ENCODE assay signal across 20 mouse cellular contexts in genomic region chr13:20557156-20557555, GRCm38 (mm10).
DNase-seq lines count a peak whose midpoint lies in the region; ATAC-seq and TF ChIP-seq lines count a peak whose summit lies in the region.
"Had no signal": no experiment of that assay in that cellular context is flagged by ENCODE, and none has a peak within 500 bp of the region (broad histone marks: within the 10 kb centered on the region; RNA-seq: fewer than 3 reads in every experiment).

No protein-coding gene starts in this region.

- peak; percentile 62; the same call in 1 of the 2 replicates for ATAC-seq in forebrain, embryonic 14.5 days
- ATAC-seq in forebrain, embryonic 13.5 days: no peak; the same call in 1 of the 2 replicates
- 0 out of 2 replicates have a peak, but pooled peaks have one; percentile 21 for ATAC-seq in hindbrain, postnatal 0 days
- no peak for ATAC-seq in hindbrain, embryonic 16.5 days
- ATAC-seq in forebrain, embryonic 16.5 days: peak; percentile 49
- ATAC-seq: activated CD4-positive, CD25-positive, alpha-beta regulatory T cell, adult 4 months; Patski had no signal

- WGBS in forebrain, embryonic 14.5 days: 22% methylated on average over 8 of the region's 8 CpGs
- WGBS in forebrain, embryonic 13.5 days: 40% methylated on average over 8 of the region's 8 CpGs
- 27% methylated on average over 8 of the region's 8 CpGs for WGBS in hindbrain, postnatal 0 days
- 43% methylated on average over 8 of the region's 8 CpGs for WGBS in hindbrain, embryonic 16.5 days
- 36% methylated on average over 8 of the region's 8 CpGs for WGBS in forebrain, embryonic 16.5 days

- no peaks in the 10 kb centered on the region for H3K36me3 ChIP-seq in forebrain, embryonic 14.5 days (ENCODE audit: control insufficient read depth, insufficient read depth, low read length)
- no peaks in the 10 kb centered on the region for H3K36me3 ChIP-seq in forebrain, embryonic 13.5 days (ENCODE audit: poor library complexity, severe bottlenecking)
- no peaks in the 10 kb centered on the region for H3K36me3 ChIP-seq in hindbrain, postnatal 0 days (ENCODE audit: insufficient read depth, low read length)
- H3K36me3 ChIP-seq in hindbrain, embryonic 16.5 days (ENCODE audit: control insufficient read depth, insufficient read depth, low read length): no peaks in the 10 kb centered on the region
- no peaks in the 10 kb centered on the region for H3K36me3 ChIP-seq in forebrain, embryonic 16.5 days (ENCODE audit: control insufficient read depth, insufficient read depth)
- H3K36me3 ChIP-seq: embryonic facial prominence, embryonic 15.5 days; intestine, embryonic 15.5 days had no signal

- no peak overlapping the region for H3K4me3 ChIP-seq in forebrain, embryonic 14.5 days (ENCODE audit: low read depth, low read length)
- no peak overlapping the region for H3K4me3 ChIP-seq in forebrain, embryonic 13.5 days
- no peak overlapping the region for H3K4me3 ChIP-seq in hindbrain, postnatal 0 days (ENCODE audit: low read length)
- no peak overlapping the region for H3K4me3 ChIP-seq in hindbrain, embryonic 16.5 days (ENCODE audit: low read length)
- no peak overlapping the region for H3K4me3 ChIP-seq in forebrain, embryonic 16.5 days (replicated peaks; ENCODE audit: low read length)
- H3K4me3 ChIP-seq: embryonic facial prominence, embryonic 15.5 days; erythroblast, embryonic 14.5 days; gastrocnemius, adult 2 months; intestine, embryonic 15.5 days had no signal

- peak; percentile 27 for DNase-seq in forebrain, embryonic 14.5 days (ENCODE audit: low spot score)
- DNase-seq in hindbrain, postnatal 0 days (ENCODE audit: low spot score): no peak
- DNase-seq in brain, embryonic 14.5 days (ENCODE audit: low read depth): peak; percentile 55
- no peak for DNase-seq in embryo, embryonic 10 days (ENCODE audit: low spot score)
- DNase-seq: adrenal gland, postnatal 14 days; embryo, embryonic 11 days; gastrocnemius, adult 2 months; gastrocnemius, postnatal 25 days; heart, postnatal 10 days; heart, postnatal 4 days; kidney, adult 18-20 months had no signal

- no peak overlapping the region for H3K4me2 ChIP-seq in forebrain, embryonic 14.5 days (ENCODE audit: low read length)
- H3K4me2 ChIP-seq in forebrain, embryonic 13.5 days: no peak overlapping the region
- H3K4me2 ChIP-seq in hindbrain, postnatal 0 days (ENCODE audit: low read depth, low read length): no peak overlapping the region
- H3K4me2 ChIP-seq in hindbrain, embryonic 16.5 days (ENCODE audit: low read length): no peak overlapping the region
- no peak overlapping the region for H3K4me2 ChIP-seq in forebrain, embryonic 16.5 days (ENCODE audit: low read length)
- H3K4me2 ChIP-seq: embryonic facial prominence, embryonic 15.5 days; intestine, embryonic 15.5 days had no signal

- no peak for TF ChIP-seq POLR2A in brain, embryonic 14.5 days (IDR thresholded peaks at IDR 0.05; ENCODE audit: borderline replicate concordance, extremely low read depth, insufficient read depth, insufficient read length, poor library complexity, severe bottlenecking)

- TF ChIP-seq CTCF in hindbrain, postnatal 0 days (IDR thresholded peaks at IDR 0.05; ENCODE audit: low read depth): no peak
- no peak for TF ChIP-seq CTCF in brain, embryonic 14.5 days (IDR thresholded peaks at IDR 0.05; ENCODE audit: borderline replicate concordance, extremely low read depth, insufficient read depth, insufficient read length)

- H3K27me3 ChIP-seq in forebrain, embryonic 14.5 days (replicated peaks; ENCODE audit: control insufficient read depth, insufficient read depth, low read length): no peaks in the 10 kb centered on the region
- no peaks in the 10 kb centered on the region for H3K27me3 ChIP-seq in forebrain, embryonic 13.5 days
- no peaks in the 10 kb centered on the region for H3K27me3 ChIP-seq in hindbrain, postnatal 0 days (ENCODE audit: insufficient read depth, low read length)
- no peaks in the 10 kb centered on the region for H3K27me3 ChIP-seq in hindbrain, embryonic 16.5 days (replicated peaks; ENCODE audit: control insufficient read depth, insufficient read depth, low read length)
- H3K27me3 ChIP-seq in forebrain, embryonic 16.5 days (replicated peaks; ENCODE audit: control insufficient read depth, insufficient read depth, low read length): no peaks in the 10 kb centered on the region
- H3K27me3 ChIP-seq: CH12.LX; embryonic facial prominence, embryonic 15.5 days; intestine, embryonic 15.5 days; Patski had no signal

- no peaks in the 10 kb centered on the region for H3K4me1 ChIP-seq in forebrain, embryonic 14.5 days (ENCODE audit: control insufficient read depth, insufficient read depth, low read length)
- 0 out of 2 replicates have a peak, but pooled peaks cover 5% of the 10 kb centered on the region for H3K4me1 ChIP-seq in forebrain, embryonic 13.5 days
- 0 out of 2 replicates have a peak, but pooled peaks cover 6% of the 10 kb centered on the region for H3K4me1 ChIP-seq in hindbrain, postnatal 0 days (ENCODE audit: insufficient read depth, low read length)
- H3K4me1 ChIP-seq in hindbrain, embryonic 16.5 days (ENCODE audit: control insufficient read depth, insufficient read depth, low read depth, low read length): no peaks in the 10 kb centered on the region
- no peaks in the 10 kb centered on the region for H3K4me1 ChIP-seq in forebrain, embryonic 16.5 days (replicated peaks; ENCODE audit: control insufficient read depth, insufficient read depth, low read length)
- H3K4me1 ChIP-seq: embryonic facial prominence, embryonic 15.5 days; intestine, embryonic 15.5 days had no signal

- no peak overlapping the region for H3K9ac ChIP-seq in forebrain, embryonic 14.5 days (ENCODE audit: low read length)
- H3K9ac ChIP-seq in forebrain, embryonic 13.5 days: no peak overlapping the region
- H3K9ac ChIP-seq in hindbrain, postnatal 0 days (replicated peaks; ENCODE audit: low read length): no peak overlapping the region
- H3K9ac ChIP-seq in hindbrain, embryonic 16.5 days (ENCODE audit: low read depth, low read length): no peak overlapping the region
- H3K9ac ChIP-seq in forebrain, embryonic 16.5 days (replicated peaks; ENCODE audit: low read depth, low read length): no peak overlapping the region
- H3K9ac ChIP-seq: embryonic facial prominence, embryonic 15.5 days; intestine, embryonic 15.5 days had no signal

- H3K9me3 ChIP-seq in forebrain, embryonic 14.5 days (replicated peaks; ENCODE audit: control insufficient read depth, low read length): no peaks in the 10 kb centered on the region
- H3K9me3 ChIP-seq in forebrain, embryonic 13.5 days (replicated peaks): no peaks in the 10 kb centered on the region; the same call in 1 of the 2 replicates
- no peaks in the 10 kb centered on the region for H3K9me3 ChIP-seq in hindbrain, postnatal 0 days (ENCODE audit: low read length)
- no peaks in the 10 kb centered on the region for H3K9me3 ChIP-seq in hindbrain, embryonic 16.5 days (ENCODE audit: control insufficient read depth, low read length)
- no peaks in the 10 kb centered on the region for H3K9me3 ChIP-seq in forebrain, embryonic 16.5 days (ENCODE audit: control insufficient read depth, low read length)
- H3K9me3 ChIP-seq: embryonic facial prominence, embryonic 15.5 days; intestine, embryonic 15.5 days had no signal

- H3K27ac ChIP-seq in forebrain, embryonic 14.5 days (ENCODE audit: low read depth, low read length): no peak overlapping the region
- H3K27ac ChIP-seq in forebrain, embryonic 13.5 days: no peak overlapping the region
- no peak overlapping the region for H3K27ac ChIP-seq in hindbrain, postnatal 0 days
- no peak overlapping the region for H3K27ac ChIP-seq in hindbrain, embryonic 16.5 days (ENCODE audit: low read depth, low read length)
- H3K27ac ChIP-seq in forebrain, embryonic 16.5 days (ENCODE audit: low read length): no peak overlapping the region
- H3K27ac ChIP-seq: embryonic facial prominence, embryonic 15.5 days; gastrocnemius, adult 2 months; intestine, embryonic 15.5 days had no signal

Comparison
In these comparisons a context has a peak if more than half of its experiments do, and no peak if none do; other contexts are left out.
1. ATAC-seq: peak in forebrain, embryonic 14.5 days (single experiment), hindbrain, postnatal 0 days (single experiment) and forebrain, embryonic 16.5 days (single experiment); none in forebrain, embryonic 13.5 days (single experiment) and hindbrain, embryonic 16.5 days (single experiment).
2. DNase-seq: peak in forebrain, embryonic 14.5 days (single experiment) and brain, embryonic 14.5 days (single experiment); none in hindbrain, postnatal 0 days (single experiment) and embryo, embryonic 10 days (single experiment).